Mouse (Mus musculus): ENCODE measurements around the gene En2.

The En2 gene

DNA sequence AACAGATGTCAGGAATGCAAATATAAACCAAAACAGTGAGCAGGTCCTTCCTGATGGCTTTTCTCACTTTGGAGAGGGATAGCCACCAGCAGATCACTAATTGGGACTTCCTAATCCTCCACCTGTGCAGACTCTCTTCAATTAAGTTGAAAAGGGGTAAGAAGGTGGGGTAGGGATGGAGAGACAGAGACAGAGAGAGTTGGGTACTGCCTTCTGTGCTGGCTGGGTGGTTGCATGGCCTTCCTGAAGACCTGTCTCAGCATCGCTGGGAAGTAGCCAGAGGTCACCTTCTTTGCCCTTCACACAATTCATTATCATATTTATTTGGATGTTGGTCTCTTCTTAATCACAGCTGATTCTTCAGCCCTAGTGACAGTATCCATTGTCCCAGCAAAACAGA lies 54.1 kb downstream of the En2 start:
- Histone ChIP-seq H3K27me3 (ENCODE audit: control insufficient read depth, insufficient read depth, low read length, poor library complexity, severe bottlenecking) (no peaks in the 10 kb centered on the region), H3K36me3 (ENCODE audit: control insufficient read depth, insufficient read depth, low read length, poor library complexity, severe bottlenecking) (no peaks in the 10 kb centered on the region)
- DNase-seq (ENCODE audit: low read depth, low spot score) = no peak
